8 mouse cellular contexts compared by ENCODE assay signal in the genomic region with DNA sequence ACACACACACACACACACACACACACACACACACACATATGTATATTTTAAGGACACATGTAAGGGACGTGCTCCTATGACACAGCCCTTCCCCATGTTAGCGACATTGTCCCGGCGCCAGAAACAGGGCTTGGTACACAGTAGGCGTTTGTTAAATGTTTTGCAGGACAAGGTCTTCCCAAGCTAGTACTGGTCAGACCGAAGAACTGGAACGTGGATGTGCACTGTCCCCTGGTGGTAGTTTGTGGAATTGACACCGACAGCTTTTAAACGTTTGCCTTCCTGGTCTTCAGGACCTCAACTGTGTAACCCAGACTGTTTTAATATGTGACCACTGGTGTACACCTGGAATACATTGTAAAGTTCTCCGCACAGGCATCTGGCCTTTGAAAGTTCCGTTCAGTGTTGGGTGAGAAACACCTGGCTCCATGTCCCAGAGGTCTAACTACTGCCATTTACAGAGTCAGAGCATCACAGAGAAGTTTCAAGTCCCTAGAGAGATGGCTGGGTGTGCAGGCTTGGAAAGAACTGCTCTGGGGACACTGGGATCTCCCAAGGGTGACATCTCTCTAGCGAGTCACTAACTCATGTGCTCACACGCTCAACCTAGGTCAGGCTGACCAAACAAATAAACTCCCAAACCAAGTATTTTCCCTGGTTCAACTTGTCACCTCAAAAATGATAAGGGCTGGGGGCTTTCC. TPM values are rescaled to one million over a fixed set of nuclear protein-coding genes. Genes with fewer than 3 reads are reported as not detected.
DNase-seq lines count a peak whose midpoint lies in the region; ATAC-seq and TF ChIP-seq lines count a peak whose summit lies in the region.

No protein-coding gene starts in this region.

- peak; percentile 97 for TF ChIP-seq CTCF in brain, embryonic 14.5 days (IDR thresholded peaks at IDR 0.05; ENCODE audit: borderline replicate concordance, extremely low read depth, insufficient read depth, insufficient read length)

- no peak overlapping the region for H3K4me3 ChIP-seq in heart, embryonic 15.5 days
- no peak overlapping the region for H3K4me3 ChIP-seq in liver, embryonic 13.5 days (replicated peaks)
- H3K4me3 ChIP-seq in neural tube, embryonic 11.5 days (ENCODE audit: low read depth, low read length): no peak overlapping the region
- H3K4me3 ChIP-seq in stomach, embryonic 16.5 days (replicated peaks; ENCODE audit: low read length): no peak overlapping the region

- no peaks in the 10 kb centered on the region for H3K36me3 ChIP-seq in heart, embryonic 15.5 days
- no peaks in the 10 kb centered on the region for H3K36me3 ChIP-seq in liver, embryonic 13.5 days
- H3K36me3 ChIP-seq in neural tube, embryonic 11.5 days (ENCODE audit: control insufficient read depth, insufficient read depth, low read length): no peaks in the 10 kb centered on the region
- H3K36me3 ChIP-seq in stomach, embryonic 16.5 days (ENCODE audit: control insufficient read depth, insufficient read depth, low read length): no peaks in the 10 kb centered on the region

- no peaks in the 10 kb centered on the region for H3K9me3 ChIP-seq in heart, embryonic 15.5 days (replicated peaks)
- no peaks in the 10 kb centered on the region for H3K9me3 ChIP-seq in liver, embryonic 13.5 days (replicated peaks)
- H3K9me3 ChIP-seq in neural tube, embryonic 11.5 days (ENCODE audit: control insufficient read depth, low read length): no peaks in the 10 kb centered on the region
- no peaks in the 10 kb centered on the region for H3K9me3 ChIP-seq in stomach, embryonic 16.5 days (replicated peaks; ENCODE audit: control insufficient read depth, low read length)

- H3K27ac ChIP-seq in heart, embryonic 15.5 days: no peak overlapping the region
- no peak overlapping the region for H3K27ac ChIP-seq in liver, embryonic 13.5 days
- H3K27ac ChIP-seq in neural tube, embryonic 11.5 days (ENCODE audit: low read depth, low read length): no peak overlapping the region
- H3K27ac ChIP-seq in stomach, embryonic 16.5 days (ENCODE audit: low read length): no peak overlapping the region

- peak; percentile 58 for ATAC-seq in erythroid progenitor cell, adult 5-6 weeks (replicated peaks; ENCODE audit: low FRiP score, poor library complexity, severe bottlenecking)
- ATAC-seq in heart, embryonic 15.5 days (replicated peaks; ENCODE audit: insufficient number of reproducible peaks, insufficient read depth, low FRiP score, low read depth): 0 out of 2 replicates have a peak, but pooled peaks have one; percentile 19
- ATAC-seq in liver, embryonic 13.5 days (ENCODE audit: low read depth): no peak
- ATAC-seq in neural tube, embryonic 11.5 days (ENCODE audit: insufficient read depth, low FRiP score, low TSS enrichment): peak; percentile 20; the same call in 1 of the 2 replicates
- ATAC-seq in stomach, embryonic 16.5 days (ENCODE audit: insufficient read depth, low FRiP score): peak; percentile 27

- 7% methylated on average over 13 of the region's 13 CpGs for WGBS in heart, embryonic 15.5 days
- 6% methylated on average over 13 of the region's 13 CpGs for WGBS in liver, embryonic 13.5 days (ENCODE audit: insufficient replicate concordance)
- WGBS in neural tube, embryonic 11.5 days: 10% methylated on average over 13 of the region's 13 CpGs
- WGBS in stomach, embryonic 16.5 days: 6% methylated on average over 13 of the region's 13 CpGs

- H3K27me3 ChIP-seq in heart, embryonic 15.5 days: peaks cover under 1% of the 10 kb centered on the region; the same call in 1 of the 2 replicates
- H3K27me3 ChIP-seq in liver, embryonic 13.5 days: peaks cover 41% of the 10 kb centered on the region
- no peaks in the 10 kb centered on the region for H3K27me3 ChIP-seq in neural tube, embryonic 11.5 days (ENCODE audit: control insufficient read depth, insufficient read depth, low read length)
- H3K27me3 ChIP-seq in stomach, embryonic 16.5 days (ENCODE audit: control insufficient read depth, insufficient read depth, low read length): no peaks in the 10 kb centered on the region

- H3K4me2 ChIP-seq in heart, embryonic 15.5 days: peak overlapping the region; percentile 94
- no peak overlapping the region for H3K4me2 ChIP-seq in liver, embryonic 13.5 days
- H3K4me2 ChIP-seq in neural tube, embryonic 11.5 days (ENCODE audit: low read depth): peak overlapping the region; percentile 73; the same call in 1 of the 2 replicates
- peak overlapping the region; percentile 86 for H3K4me2 ChIP-seq in stomach, embryonic 16.5 days (ENCODE audit: low read depth, low read length)

- no peak overlapping the region for H3K9ac ChIP-seq in heart, embryonic 15.5 days
- no peak overlapping the region for H3K9ac ChIP-seq in liver, embryonic 13.5 days
- H3K9ac ChIP-seq in neural tube, embryonic 11.5 days (ENCODE audit: low read length): no peak overlapping the region
- H3K9ac ChIP-seq in stomach, embryonic 16.5 days (ENCODE audit: low read length): no peak overlapping the region

- DNase-seq in CD4-positive, CD25-positive, alpha-beta regulatory T cell, adult 2 months (ENCODE audit: low read depth, low spot score): peak; percentile 77
- peak; percentile 92 for DNase-seq in brain, embryonic 14.5 days (ENCODE audit: low read depth)
- peak; percentile 88 for DNase-seq in kidney, postnatal 14 days
- DNase-seq in liver, embryonic 13.5 days: peak; percentile 43
- DNase-seq in neural tube, embryonic 11.5 days (ENCODE audit: low spot score): peak; percentile 87

- TF ChIP-seq POLR2A in brain, embryonic 14.5 days (IDR thresholded peaks at IDR 0.05; ENCODE audit: borderline replicate concordance, extremely low read depth, insufficient read depth, insufficient read length, poor library complexity, severe bottlenecking): no peak

- peaks cover 29% of the 10 kb centered on the region for H3K4me1 ChIP-seq in heart, embryonic 15.5 days (replicated peaks)
- peaks cover 18% of the 10 kb centered on the region for H3K4me1 ChIP-seq in liver, embryonic 13.5 days (replicated peaks)
- peaks cover 26% of the 10 kb centered on the region for H3K4me1 ChIP-seq in neural tube, embryonic 11.5 days (ENCODE audit: control insufficient read depth, insufficient read depth, low read length)
- peaks cover 19% of the 10 kb centered on the region for H3K4me1 ChIP-seq in stomach, embryonic 16.5 days (ENCODE audit: control insufficient read depth, insufficient read depth, low read length)

RNA-seq across cellular contexts. Expression of a gene that starts 1.3 kb away (rescaled TPM):
- 25.0 and 28.2 TPM in 2 replicates for polyA plus RNA-seq in brain, embryonic 14.5 days (2012; rRNA removed)
- not detected in 2 replicates for total RNA-seq in erythroid progenitor cell, adult 5-6 weeks (2015; ENCODE audit: low replicate concordance)
- total RNA-seq in erythroid progenitor cell, adult 5-6 weeks (2017; ENCODE audit: low replicate concordance): 0.08 TPM in 1 of 2 replicates, not detected in the other
- 4.9 and 6.0 TPM in 2 replicates for polyA plus RNA-seq in heart, embryonic 15.5 days (2015; fragmentation: Nextera tagmentation; extraction: Ambion mirVana)
- polyA plus RNA-seq in liver, embryonic 13.5 days (2015; fragmentation: Nextera tagmentation; extraction: Ambion mirVana): 0.20 and 0.37 TPM in 2 replicates
- polyA plus RNA-seq in neural tube, embryonic 11.5 days (2014; fragmentation: Nextera tagmentation; extraction: Ambion mirVana): 17.8 and 19.6 TPM in 2 replicates
- polyA plus RNA-seq in stomach, embryonic 16.5 days (2015; fragmentation: Nextera tagmentation; extraction: Ambion mirVana): 3.3 and 3.6 TPM in 2 replicates
